Comparison of ENCODE assay signal across 8 mouse cellular contexts in the genomic region with DNA sequence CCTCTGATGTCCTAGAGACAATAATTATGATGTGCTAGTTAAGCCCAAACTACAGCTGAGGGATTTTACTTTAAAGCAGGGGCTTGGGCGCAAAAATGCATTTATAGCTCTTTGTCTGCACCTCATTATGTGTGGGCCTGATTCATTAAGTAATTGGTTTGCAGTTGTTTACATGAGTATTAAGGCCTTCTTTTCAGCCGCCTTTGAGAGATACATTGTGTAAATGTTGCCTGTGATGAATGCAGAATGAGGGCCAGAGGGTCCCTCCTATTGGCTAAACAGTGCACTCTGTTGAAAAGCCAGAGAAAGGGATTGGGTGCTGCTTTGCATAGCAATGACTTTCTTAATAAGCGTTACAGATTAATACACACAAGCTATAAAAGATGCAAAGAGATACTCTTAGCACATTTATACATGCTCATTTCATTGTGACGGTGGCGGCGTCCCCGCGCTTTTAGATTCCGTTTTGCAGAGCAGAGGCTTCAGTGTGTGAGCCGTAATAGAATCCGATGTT. TPM values are rescaled to one million over a fixed set of nuclear protein-coding genes. Genes with fewer than 3 reads are reported as not detected.
DNase-seq lines count a peak whose midpoint lies in the region; TF ChIP-seq lines count a peak whose summit lies in the region.

No protein-coding gene starts in this region.

- no peak overlapping the region for H3K27ac ChIP-seq in gastrocnemius, adult 2 months

- DNase-seq in heart, adult 11 months, result peak; percentile 41
- DNase-seq in heart, postnatal 25 days (ENCODE audit: low spot score), result no peak
- peak; percentile 18 to 28 for DNase-seq in cerebellum, postnatal 14 days
- peak; percentile 20 to 44 for DNase-seq in frontal cortex, postnatal 36 days (ENCODE audit: low spot score in 2 of 2)
- peak; percentile 21 to 55 for DNase-seq in left cerebral cortex, postnatal 14 days (ENCODE audit: low spot score in 2 of 2)
- peak; percentile 74 for DNase-seq in retina, embryonic 14.5 days (ENCODE audit: low spot score)
- no peak for DNase-seq in ovary, postnatal 36 days (ENCODE audit: low spot score)
- no peak for DNase-seq in gastrocnemius, adult 2 months

- intact Hi-C loops in heart, postnatal 25 days (cut with DNase I), result loop anchor here (5.0 kb wide), 3 partner anchors 299 to 349 kb away; no protein-coding TSS in a partner anchor
- intact Hi-C loops in left cerebral cortex, postnatal 14 days (cut with DNase I), result loop anchor here (2.0 to 5.0 kb wide), 3 partner anchors 119 to 346 kb away; no protein-coding TSS in a partner anchor
- intact Hi-C loops in gastrocnemius, adult 2 months (cut with DNase I), result loop anchor here (10.0 kb wide), 1 partner anchor 324 kb away; no protein-coding TSS in a partner anchor

- TF ChIP-seq CTCF in gastrocnemius, adult 2 months (IDR thresholded peaks at IDR 0.05), result no peak

- H3K4me3 ChIP-seq in gastrocnemius, adult 2 months, result no peak overlapping the region

RNA-seq across cellular contexts. Expression of a gene that starts 54.3 kb away (rescaled TPM):
- total RNA-seq in heart, postnatal 25 days (2021), result 10 to 100 TPM; 21.7 to 21.8 TPM
- 10 to 100 TPM; 44.7 to 45.5 TPM for total RNA-seq in left cerebral cortex, postnatal 14 days (2021)
- total RNA-seq in gastrocnemius, adult 2 months (2021), result 10 to 100 TPM; 13.0 to 14.1 TPM

Comparison
In these comparisons a context has a peak if more than half of its experiments do, and no peak if none do; other contexts are left out.
1. DNase-seq: peak in heart, adult 11 months (single experiment), cerebellum, postnatal 14 days (2 of 2), frontal cortex, postnatal 36 days (2 of 2), left cerebral cortex, postnatal 14 days (2 of 2) and retina, embryonic 14.5 days (single experiment); none in heart, postnatal 25 days (single experiment), ovary, postnatal 36 days (single experiment) and gastrocnemius, adult 2 months (single experiment).